Mouse (Mus musculus) megakaryocyte, adult 5-6 weeks (primary cell): Measurements from ENCODE around the gene Fam43b. TPM values are rescaled to one million over a fixed set of nuclear protein-coding genes. Genes with fewer than 3 reads are reported as not detected.
"Not testable (repeated sequence)": the region's sequence is repeated elsewhere in the genome, so short reads cannot be mapped to it uniquely, and the experiment has no call there.

ENCODE experiments used
- ATAC-seq: 2 replicates; pipeline ENCODE4 v1.8.0; 2016; ENCODE audit warnings: mild to moderate bottlenecking, inconsistent platforms; ENCODE audit not compliant: poor library complexity, severe bottlenecking
- total RNA-seq, 2 experiments: library from RNA; stranded (forward) in 1 of 2; stranded (reverse) in 1 of 2; fragments of 153-499, 151-499 nt in 1 of 2; fragments of 221-1000, 200-1000 nt in 1 of 2; gene quantifications; 2 replicates each; pipeline versions ENCODE4 v1.2.3 to v1.2.4; 2015 to 2017

Fam43b gene
- not detected in 2 replicates for total RNA-seq (2015)
- not detected in 2 replicates for total RNA-seq (2017)

DNA sequence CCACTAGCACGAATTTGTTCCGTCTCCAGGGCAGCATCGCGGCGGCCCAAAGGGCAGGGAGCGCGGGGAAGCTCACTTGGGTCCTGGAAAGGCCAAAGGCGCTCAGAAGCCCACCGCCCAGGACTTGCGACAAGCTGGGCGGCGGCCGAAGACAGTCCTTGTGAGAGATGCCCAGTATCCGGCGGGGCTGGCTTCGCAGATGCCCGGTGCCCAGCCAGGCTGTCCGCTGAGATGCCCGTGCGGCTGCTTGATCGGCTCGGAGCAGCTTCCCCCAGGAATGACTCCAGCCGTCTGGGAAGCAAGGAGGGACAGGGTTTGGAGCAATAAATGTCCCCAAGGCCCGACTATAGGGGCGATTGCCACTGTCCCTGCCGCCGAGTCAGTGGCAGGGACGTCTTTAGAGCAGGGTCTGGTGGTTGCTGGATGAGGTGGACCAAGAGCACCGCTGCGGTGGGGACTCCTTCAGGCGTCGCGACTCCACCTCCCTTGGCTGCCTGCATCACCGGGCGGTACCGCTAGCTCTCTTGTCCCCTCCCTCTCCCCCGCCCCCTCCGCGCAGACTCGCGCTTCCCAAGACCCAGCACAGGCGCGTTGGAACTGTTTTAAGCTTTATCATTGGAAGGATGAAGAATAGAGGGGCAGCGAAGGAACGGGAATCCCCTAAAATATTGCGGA is at the start of gene Fam43b:
TSS of gene Fam43b (minus strand) at position 558 of the 675 bp plus-strand sequence.
- ATAC-seq = no peak

DNA sequence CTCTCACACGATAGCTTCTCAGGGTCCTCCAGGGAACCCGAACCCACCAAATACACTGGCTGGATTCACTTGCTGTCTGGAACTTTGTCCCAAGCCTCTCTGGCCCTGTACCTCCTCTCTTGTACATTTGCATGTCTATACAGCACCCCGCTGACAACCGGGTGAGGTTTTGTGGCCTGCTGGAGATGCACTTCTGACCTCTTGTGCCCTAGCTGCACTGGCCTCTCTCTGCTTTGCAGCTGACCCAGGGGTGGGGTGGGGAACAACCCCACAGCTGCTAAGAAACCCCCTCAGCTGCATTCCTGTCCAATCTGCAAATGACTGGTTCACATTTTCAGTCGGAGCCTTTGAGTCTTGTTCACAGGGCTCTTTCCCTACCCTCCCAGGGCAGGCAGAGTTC is 48.6 kb upstream of the Fam43b start:
- no peak for ATAC-seq

DNA sequence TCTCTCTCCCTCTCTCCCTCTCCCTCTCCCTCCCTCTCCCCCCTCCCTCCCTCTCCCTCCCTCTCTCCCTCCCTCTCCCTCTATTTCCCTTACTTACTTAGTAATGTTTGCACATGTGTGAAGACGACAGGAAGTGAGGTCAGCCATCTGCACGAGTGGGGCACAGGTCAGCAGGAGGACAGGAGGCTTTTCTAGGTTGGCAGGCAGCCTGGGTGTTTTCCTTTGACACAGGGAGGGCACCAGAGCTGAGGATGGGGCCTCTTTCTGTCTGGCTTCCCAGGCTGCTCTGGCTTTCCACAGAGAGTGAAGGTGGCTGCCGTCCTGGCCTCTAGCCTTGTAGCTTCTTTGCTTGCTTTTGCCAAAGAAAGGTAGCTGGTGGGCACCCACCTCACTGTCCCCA is 43.7 kb upstream of the Fam43b start:
- no peak for ATAC-seq

DNA sequence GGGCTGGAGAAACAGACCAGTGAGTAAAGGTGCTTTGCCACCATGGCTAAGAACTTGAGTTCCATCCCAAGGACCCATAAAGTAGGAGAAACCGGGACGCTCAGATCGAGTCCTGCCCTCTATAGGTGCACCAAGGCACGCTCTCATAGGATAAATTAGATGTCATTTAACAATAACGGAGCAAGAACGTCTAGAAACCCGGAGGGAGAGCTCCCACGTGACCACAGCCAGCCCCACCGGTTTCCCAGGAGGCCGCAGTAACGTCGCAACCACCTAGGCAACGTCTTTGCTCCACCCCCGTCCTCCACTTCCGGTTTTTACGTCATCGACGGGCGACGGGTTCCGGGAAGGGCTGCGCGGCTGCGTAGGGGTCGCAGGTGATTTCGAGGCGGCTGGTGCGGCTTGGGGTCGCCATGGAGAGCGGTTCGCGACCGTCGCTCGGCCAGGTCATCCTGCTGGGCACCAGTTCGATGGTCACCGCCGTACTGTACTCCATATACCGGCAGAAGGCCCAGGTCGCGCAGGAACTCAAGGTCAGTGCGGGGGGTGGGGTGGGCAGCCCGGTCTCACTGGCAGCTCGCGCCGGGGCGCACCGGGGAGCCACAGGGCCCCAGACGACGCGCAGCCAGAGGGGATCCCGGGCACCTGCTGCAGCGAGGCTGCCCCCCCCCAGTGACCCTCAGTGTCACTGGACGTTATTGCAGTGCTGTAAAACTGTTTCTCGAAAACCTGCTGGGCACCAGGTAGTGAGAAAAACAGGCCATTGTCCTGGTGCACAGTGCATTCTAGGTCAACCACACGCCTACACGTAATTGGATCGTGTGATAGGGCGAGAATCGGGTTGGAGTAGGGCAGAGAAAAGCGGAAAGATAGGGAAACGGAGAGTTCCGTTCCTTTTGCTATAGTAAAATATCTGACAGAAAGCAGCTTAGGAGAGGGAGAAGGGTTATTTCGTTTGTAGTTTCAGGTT is 38.3 kb upstream of the Fam43b start, which contains the start of gene Mul1:
TSS of gene Mul1 (plus strand) at position 325 of the 970 bp plus-strand sequence.
- peak; percentile 99 for ATAC-seq

DNA sequence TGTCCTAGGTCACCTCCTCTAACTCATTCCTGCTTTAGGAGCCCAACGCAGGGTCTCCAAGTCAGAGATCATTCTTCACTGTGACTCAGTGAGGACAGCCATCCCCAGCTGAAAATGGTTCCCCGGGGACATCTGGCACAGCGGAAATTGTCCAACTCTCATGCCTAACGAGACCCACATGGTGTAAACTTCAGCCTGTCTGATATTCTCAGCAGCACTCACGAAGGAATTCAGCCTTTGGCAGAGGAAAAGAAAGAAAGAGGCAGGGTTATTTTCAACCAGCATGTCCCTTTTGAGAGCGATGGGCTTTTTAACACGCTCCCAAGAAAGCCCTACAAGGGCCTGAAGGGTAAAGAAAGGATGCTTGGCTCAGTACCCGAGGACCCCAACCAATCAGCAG is 35.0 kb upstream of the Fam43b start:
- ATAC-seq = no peak

DNA sequence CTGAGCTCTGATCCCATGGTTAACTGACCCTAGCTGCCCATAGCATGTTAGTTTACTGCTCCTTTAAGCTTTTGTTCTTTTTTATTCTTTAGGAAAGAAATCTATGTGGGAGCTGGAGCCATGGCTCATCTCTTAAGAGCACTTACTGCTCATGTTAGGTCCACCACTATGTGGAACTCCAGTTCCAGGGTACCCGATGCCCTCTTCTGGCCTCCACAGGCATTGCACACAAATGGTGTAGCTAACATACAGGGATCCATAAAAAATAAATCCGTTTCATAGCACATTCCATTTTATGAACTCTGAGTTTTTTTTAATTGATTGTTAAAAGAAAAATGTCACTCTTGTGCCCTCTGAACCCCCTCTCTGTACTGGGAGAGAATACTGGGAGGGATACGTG is 33.5 kb upstream of the Fam43b start:
- ATAC-seq = no peak

DNA sequence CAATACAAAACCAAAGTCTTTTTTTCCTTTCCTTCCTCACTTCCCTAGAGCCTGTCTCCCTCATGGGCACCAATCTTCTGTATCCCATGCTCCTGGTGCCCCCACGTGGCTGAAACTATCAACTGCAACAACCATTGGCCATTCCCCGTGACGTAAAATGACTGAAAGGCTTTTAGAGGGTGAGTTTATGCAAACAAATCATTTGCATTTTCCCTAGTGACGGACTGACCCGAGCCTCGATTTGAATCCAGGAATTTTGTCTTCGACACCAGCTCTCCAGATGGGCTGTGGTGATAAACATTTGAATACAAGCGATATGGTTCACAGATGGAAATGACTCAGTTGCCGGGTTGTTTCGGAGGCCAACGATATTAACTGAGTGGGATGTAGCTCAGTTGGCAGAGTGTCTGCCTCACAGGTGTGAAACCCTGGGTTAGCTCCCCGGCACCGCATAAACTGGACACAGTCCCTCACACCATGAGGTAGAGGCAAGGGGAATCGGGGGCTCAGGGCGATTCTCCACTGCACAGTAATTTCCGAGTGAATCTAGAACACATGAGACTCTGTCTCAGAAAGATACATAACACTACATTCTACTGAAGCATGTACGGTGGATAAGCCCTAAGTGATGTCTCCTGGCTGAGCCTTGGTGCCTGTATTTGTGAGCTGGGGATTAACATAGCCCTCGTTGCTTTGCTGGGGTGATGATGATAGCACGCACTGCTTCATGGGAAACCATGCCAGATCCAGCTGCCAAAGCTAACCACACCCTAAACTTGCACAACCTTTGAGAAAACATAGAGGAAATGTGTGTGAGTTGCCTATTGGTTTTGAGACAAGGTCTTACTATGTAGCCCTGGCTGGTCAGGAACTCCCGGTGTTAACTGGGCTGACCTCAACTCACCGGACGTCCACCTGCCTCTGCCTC is 30.7 kb upstream of the Fam43b start:
- ATAC-seq = peak; percentile 89

DNA sequence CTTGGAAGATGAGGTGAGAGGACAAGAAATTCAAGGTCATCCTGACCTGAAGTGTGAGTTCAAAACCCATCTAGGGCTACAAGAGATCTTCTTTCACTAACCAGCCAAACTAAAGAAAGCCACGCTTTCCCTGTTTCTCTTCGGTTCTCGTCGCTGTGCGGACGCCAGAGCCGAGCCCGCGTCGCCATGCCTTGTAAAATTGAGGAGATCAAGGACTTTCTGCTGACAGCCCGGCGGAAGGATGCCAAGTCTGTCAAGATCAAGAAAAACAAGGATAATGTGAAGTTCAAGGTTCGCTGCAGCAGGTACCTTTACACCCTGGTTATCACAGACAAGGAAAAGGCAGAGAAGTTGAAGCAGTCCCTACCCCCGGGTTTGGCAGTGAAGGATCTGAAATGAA is 29.3 kb upstream of the Fam43b start:
- not testable (repeated sequence) for ATAC-seq

DNA sequence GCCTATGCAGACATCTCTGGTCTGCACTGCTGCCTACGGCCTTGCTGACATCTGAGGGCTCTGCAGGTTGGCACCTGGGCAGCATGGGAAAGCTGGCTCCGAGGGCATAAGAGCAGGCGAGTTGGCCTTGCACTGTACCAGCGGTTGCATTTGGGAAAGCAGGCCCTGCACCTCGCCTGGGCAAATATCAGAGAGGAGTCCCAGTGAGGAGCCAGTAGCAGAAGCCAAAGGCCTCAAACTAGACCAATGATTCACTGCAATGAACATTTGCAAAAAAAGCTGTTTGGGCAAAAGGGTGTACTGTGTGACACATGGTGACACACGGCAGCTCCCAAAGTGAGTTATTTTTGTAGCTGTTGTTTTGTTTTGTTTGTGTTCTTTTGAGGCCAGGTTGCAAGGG is 28.7 kb upstream of the Fam43b start:
- ATAC-seq = no peak

DNA sequence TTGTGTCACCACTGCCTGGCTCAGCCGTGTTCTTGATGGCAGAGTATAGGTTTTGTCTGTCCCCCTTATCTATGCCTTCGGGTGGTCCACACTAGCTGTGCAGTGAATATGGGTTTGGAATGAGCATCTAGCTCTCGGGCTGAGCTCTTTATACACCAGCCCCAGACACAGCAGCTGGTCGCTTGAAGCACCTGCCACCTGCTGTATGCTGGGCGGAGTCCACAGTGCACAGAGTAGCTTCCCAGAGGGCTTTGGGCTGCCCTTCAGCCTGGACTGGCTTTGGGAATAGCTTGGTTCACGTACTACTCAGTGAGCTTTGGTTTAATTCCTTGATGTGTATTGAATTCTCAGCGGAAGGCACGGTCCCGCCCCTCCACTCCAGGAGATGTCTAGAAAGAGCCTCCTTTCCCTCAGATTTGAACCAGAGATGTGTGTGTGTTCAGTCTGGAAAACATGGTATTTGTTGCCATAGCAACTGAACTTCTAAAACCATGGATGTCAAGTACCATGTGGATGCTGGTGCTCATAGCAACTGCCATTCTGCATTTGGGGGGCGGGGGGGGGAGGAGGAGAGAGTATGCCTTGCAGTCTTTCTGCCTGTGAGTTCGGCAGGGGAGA is 22.1 kb upstream of the Fam43b start:
- no peak for ATAC-seq

DNA sequence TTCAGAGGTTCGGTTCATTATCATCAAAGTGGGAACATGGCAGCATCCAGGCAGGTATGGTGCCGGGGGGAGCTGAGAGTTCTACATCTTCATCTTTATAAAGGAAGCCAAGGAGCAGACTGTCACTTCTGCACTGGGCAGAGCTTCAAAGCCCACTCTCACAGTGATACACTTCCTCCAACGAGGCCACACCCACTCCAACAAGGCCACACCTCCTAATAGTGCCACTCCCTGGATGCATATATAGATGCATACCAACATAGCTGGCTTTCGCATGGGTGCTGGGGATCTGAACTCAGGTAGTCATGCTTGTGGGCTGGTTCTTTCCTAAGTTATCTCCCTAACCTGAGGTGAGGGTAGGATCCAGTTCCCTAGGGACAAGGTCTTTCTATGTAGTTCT is 21.6 kb upstream of the Fam43b start:
- ATAC-seq = no peak

DNA sequence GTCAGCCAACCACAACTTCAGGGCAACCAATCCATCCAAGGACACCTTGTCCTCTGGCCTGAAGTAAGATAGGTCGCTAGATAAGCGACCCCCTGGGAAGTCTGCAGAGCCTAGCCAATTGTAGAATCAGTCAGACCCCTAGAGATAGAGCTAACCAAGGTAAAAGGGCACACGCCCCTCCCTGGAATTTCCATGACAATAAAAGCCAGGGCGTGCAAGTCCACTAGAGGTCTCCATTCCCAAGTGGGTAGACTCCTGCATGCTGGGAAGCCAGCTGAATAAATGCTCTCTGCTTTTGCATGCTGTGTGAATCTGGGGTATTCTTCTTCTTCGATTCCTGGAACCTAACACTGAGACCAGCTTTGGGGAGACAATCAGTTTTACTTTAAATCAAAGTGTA is 20.1 kb upstream of the Fam43b start:
- ATAC-seq = no peak

DNA sequence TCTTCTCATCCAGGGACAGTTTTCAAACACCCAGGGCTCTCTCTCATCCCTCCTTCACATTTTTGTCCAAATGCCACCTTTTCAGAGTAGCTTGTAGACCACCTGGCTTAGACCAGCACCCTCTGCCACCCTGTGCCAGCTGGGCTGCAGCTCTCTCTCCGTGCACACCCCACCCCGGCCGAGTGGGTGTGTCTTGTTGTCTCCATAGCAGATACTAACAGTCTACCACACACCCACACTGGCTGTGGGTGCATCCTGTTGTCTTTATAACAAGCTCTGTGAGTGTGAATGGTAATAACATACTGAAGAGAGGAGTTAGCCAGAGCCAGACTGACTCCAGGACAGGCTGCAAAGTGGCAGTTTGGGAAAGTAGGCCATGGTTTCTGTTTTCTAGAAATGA is 19.7 kb upstream of the Fam43b start:
- no peak for ATAC-seq

DNA sequence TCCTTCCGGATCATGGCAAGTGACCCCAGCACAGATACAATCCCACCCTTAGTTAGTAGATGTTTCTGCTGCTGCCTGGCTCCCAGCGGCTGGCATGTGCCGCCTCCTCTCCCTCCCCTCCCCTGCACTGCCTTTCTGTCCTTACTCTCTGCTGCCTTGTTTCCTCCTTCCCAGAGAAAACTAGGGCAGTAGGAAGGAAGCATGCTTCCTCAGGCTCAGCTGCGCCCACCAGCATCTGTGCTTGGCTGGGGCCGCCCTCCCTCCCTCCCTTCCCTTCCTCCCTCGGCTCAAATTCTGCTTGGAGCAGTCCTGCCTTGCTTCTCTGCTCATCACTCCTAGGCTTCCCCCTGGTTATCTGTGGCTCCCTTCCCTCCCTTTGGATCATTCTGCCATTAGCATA is 18.4 kb upstream of the Fam43b start:
- ATAC-seq = no peak

DNA sequence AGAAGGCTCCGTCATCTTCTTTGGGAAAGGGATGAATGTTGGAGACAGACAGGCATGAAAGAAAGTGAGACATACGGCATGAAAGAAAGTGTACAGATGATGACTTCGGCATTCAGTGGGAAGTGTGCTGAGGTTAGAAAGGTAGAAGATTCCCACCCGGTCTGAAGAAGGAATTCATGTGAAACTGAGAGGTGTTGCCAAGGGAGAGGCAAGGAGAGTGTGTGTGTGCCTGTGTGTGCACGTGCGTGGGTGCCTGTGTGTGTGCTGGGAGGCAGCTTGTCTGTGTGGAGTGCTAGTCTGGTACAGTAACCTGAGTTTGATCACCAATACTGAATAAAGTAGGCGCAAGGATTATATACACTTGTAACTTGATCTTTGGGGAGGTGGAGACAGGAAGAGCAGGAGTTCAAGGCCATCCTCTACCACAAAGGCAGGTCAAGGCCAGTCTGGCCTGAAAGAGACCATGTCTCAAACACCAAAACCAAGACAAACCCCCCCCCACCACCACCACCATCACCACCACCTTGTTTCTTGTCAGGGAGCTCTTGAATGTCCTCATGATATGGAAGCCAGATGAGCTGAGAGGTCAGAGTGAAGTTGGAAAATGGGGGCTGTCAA is 15.3 kb upstream of the Fam43b start:
- no peak for ATAC-seq

DNA sequence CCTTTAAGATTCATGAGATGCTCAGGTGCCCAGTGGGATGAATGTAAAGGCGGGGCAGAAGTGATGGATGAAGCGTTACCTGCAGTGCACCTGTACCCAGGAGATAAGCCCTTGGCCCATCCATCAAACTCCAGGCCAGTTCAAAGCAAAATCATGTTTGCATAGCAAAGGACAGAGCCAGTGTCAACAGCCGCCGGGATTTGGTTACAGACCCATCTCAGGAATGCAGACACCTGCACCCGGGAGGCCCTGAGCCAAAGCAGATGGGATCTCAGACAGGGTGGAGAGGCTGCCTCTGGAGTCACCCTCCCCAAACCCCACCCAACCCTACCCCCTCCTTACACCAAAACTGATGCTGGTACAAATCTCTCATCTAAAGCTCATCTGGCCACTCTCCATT is 14.7 kb upstream of the Fam43b start:
- ATAC-seq = no peak

DNA sequence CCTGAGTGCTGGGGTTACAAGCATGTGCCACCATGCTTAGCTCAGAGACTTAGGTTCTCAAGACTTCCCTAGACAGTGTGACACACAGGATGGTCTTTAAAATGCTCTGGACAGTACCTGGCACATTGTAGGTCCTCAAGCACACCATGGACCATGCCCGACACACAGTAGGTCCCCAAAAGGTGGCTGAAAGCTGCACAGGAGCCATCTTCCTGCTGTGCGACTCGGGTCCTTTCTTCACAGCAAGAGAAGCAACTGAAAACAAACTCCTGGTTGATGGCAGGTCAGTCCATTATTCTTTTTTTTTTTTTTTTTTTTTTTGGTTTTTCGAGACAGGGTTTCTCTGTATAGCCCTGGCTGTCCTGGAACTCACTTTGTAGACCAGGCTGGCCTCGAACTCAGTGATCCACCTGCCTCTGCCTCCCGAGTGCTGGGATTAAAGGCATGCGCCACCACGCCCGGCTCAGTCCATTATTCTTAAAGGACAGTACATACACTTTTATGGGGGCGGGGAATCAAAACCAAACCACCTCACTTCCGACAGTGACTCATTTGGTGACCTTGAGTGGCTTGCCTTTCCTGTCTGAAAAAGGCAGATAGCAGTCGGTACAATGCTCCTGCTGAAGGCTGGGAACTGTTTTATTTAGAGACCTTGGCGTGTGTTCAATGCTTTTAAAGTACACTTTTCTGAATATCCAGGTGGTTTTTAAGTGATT is 11.3 kb upstream of the Fam43b start:
- no peak for ATAC-seq

DNA sequence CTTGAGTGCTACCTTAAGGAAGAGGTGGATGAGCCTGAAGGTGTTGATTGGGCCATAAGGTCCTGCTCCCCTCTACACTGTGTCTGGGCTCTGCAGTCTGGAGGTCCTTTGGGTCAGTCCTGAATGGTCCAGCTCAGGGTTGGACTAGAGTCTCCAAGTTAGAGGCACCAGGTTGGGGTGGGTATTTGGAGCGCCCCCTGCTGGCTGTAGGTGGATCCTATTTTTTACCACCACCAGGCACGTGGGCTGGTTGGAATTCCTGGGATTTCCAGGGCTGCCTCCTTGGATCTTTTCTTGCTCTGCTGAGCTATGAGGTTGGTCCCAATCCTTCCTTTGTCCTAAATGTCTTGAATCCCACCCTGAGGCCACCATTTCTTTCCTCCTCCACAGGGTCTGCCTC is 8.5 kb upstream of the Fam43b start:
- ATAC-seq = no peak

DNA sequence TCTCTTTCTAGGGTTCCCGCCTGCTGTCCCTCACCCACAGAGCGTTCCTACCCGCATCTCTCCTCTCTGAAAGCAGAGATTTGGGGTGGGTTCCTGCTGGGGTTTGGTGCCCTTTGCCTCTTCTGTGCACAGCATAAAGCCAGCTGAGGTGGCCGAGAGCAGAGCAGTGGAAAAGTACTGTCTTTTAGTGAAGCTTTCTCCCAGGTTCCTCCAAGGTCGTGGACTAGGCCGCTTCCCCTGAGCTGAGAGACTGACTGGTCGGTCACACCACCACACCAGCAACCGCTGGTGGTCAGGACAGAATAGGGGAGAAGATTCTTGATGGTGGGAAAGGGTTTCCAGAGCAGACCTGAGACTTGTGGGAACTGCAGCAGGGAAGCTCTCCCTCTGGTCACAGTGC is 383 bp upstream of the Fam43b start:
- ATAC-seq = no peak
